ENCODE assay signal across 8 mouse cellular contexts in genomic region chr16:84834745-84835440, GRCm38 (mm10). TPM values are rescaled to one million over a fixed set of nuclear protein-coding genes. Genes with fewer than 3 reads are reported as not detected.
DNase-seq lines count a peak whose midpoint lies in the region; ATAC-seq and TF ChIP-seq lines count a peak whose summit lies in the region.

Gabpa (plus strand) TSS chr16:84834925.

- H3K27ac ChIP-seq in forebrain, embryonic 10.5 days = peak within 1 kb of the TSS; percentile 99
- peak within 1 kb of the TSS; percentile 99 for H3K27ac ChIP-seq in heart, embryonic 15.5 days
- H3K27ac ChIP-seq in liver, embryonic 14.5 days = peak within 1 kb of the TSS; percentile 90
- H3K27ac ChIP-seq in neural tube, embryonic 11.5 days (ENCODE audit: low read depth, low read length) = peak within 1 kb of the TSS; percentile 86
- peak within 1 kb of the TSS; percentile 100 for H3K27ac ChIP-seq in stomach, postnatal 0 days (replicated peaks)

- ATAC-seq in heart, embryonic 15.5 days (replicated peaks; ENCODE audit: insufficient number of reproducible peaks, insufficient read depth, low FRiP score, low read depth) = peak; percentile 93
- ATAC-seq in liver, embryonic 14.5 days (ENCODE audit: insufficient read depth) = peak; percentile 91
- ATAC-seq in neural tube, embryonic 11.5 days (ENCODE audit: insufficient read depth, low FRiP score, low TSS enrichment) = peak; percentile 97
- ATAC-seq in stomach, postnatal 0 days (ENCODE audit: low FRiP score, low TSS enrichment) = peak; percentile 99

- no peaks in the 10 kb centered on the region for H3K9me3 ChIP-seq in forebrain, embryonic 10.5 days
- no peaks in the 10 kb centered on the region for H3K9me3 ChIP-seq in heart, embryonic 15.5 days (replicated peaks)
- H3K9me3 ChIP-seq in liver, embryonic 14.5 days (ENCODE audit: control insufficient read depth, low read length) = no peaks in the 10 kb centered on the region
- H3K9me3 ChIP-seq in neural tube, embryonic 11.5 days (ENCODE audit: control insufficient read depth, low read length) = no peaks in the 10 kb centered on the region
- no peaks in the 10 kb centered on the region for H3K9me3 ChIP-seq in stomach, postnatal 0 days (ENCODE audit: control insufficient read depth, low read length)

- peak; percentile 86 to 91 for DNase-seq in CD8-positive naive resting alpha-beta T cell, adult 2 months (ENCODE audit: low read depth in 2 of 2, low spot score in 2 of 2)
- DNase-seq in c-Kit-positive CD71-negative TER-119-negative erythroid progenitor cells, embryonic 14.5 days (ENCODE audit: low read depth) = peak; percentile 89
- peak; percentile 91 for DNase-seq in forebrain, embryonic 10.5 days (ENCODE audit: extremely low spot score, low spot score)
- peak; percentile 93 to 98 for DNase-seq in kidney, postnatal 25 days
- DNase-seq in liver, embryonic 14.5 days (ENCODE audit: low read depth in 3 of 3, low spot score in 3 of 3) = peak; percentile 92 to 93 (median 92)
- peak; percentile 94 for DNase-seq in neural tube, embryonic 11.5 days (ENCODE audit: low spot score)
- peak; percentile 95 for DNase-seq in stomach, postnatal 0 days (ENCODE audit: low spot score)

- no peak for TF ChIP-seq EP300 in liver, embryonic 14.5 days (IDR thresholded peaks at IDR 0.05; ENCODE audit: low read depth)
- no peak for TF ChIP-seq EP300 in stomach, postnatal 0 days (optimal IDR thresholded peaks at IDR 0.05)

- no peak for TF ChIP-seq CTCF in liver, embryonic 14.5 days (IDR thresholded peaks at IDR 0.05; ENCODE audit: low read depth)
- peak; percentile 3; the same call in 1 of the 2 replicates for TF ChIP-seq CTCF in stomach, postnatal 0 days (IDR thresholded peaks at IDR 0.05; ENCODE audit: low read depth)

- H3K27me3 ChIP-seq in forebrain, embryonic 10.5 days (ENCODE audit: poor library complexity, severe bottlenecking) = no peaks in the 10 kb centered on the region
- no peaks in the 10 kb centered on the region for H3K27me3 ChIP-seq in heart, embryonic 15.5 days
- no peaks in the 10 kb centered on the region for H3K27me3 ChIP-seq in liver, embryonic 14.5 days (ENCODE audit: control insufficient read depth, insufficient read depth, low read length)
- H3K27me3 ChIP-seq in neural tube, embryonic 11.5 days (ENCODE audit: control insufficient read depth, insufficient read depth, low read length) = no peaks in the 10 kb centered on the region
- no peaks in the 10 kb centered on the region for H3K27me3 ChIP-seq in stomach, postnatal 0 days (ENCODE audit: control insufficient read depth, insufficient read depth, low read length)

- H3K4me3 ChIP-seq in forebrain, embryonic 10.5 days = peak within 1 kb of the TSS; percentile 91
- peak within 1 kb of the TSS; percentile 99 for H3K4me3 ChIP-seq in heart, embryonic 15.5 days
- peak within 1 kb of the TSS; percentile 77 to 99 for H3K4me3 ChIP-seq in liver, embryonic 14.5 days (ENCODE audit: insufficient read depth in 1 of 2, low read depth in 2 of 2, low read length in 2 of 2)
- peak within 1 kb of the TSS; percentile 74 for H3K4me3 ChIP-seq in neural tube, embryonic 11.5 days (ENCODE audit: low read depth, low read length)
- H3K4me3 ChIP-seq in stomach, postnatal 0 days (ENCODE audit: low read depth, low read length) = peak within 1 kb of the TSS; percentile 88

- H3K36me3 ChIP-seq in forebrain, embryonic 10.5 days (replicated peaks) = peaks cover 46% of the 10 kb centered on the region
- H3K36me3 ChIP-seq in heart, embryonic 15.5 days = peaks cover 28% of the 10 kb centered on the region
- H3K36me3 ChIP-seq in liver, embryonic 14.5 days (replicated peaks; ENCODE audit: control insufficient read depth, insufficient read depth, low read depth) = peaks cover 9% of the 10 kb centered on the region
- H3K36me3 ChIP-seq in neural tube, embryonic 11.5 days (ENCODE audit: control insufficient read depth, insufficient read depth, low read length) = peaks cover 2% of the 10 kb centered on the region; the same call in 1 of the 2 replicates
- peaks cover 5% of the 10 kb centered on the region for H3K36me3 ChIP-seq in stomach, postnatal 0 days (ENCODE audit: control insufficient read depth, insufficient read depth, low read length)

- peak within 1 kb of the TSS; percentile 76 for H3K4me2 ChIP-seq in heart, embryonic 15.5 days
- peak within 1 kb of the TSS; percentile 71 for H3K4me2 ChIP-seq in liver, embryonic 14.5 days (ENCODE audit: low read depth)
- peak within 1 kb of the TSS; percentile 82 for H3K4me2 ChIP-seq in neural tube, embryonic 11.5 days (ENCODE audit: low read depth)
- H3K4me2 ChIP-seq in stomach, postnatal 0 days (replicated peaks; ENCODE audit: low read depth) = peak within 1 kb of the TSS; percentile 84

- peak within 1 kb of the TSS; percentile 99 for H3K9ac ChIP-seq in heart, embryonic 15.5 days
- H3K9ac ChIP-seq in liver, embryonic 14.5 days (replicated peaks) = peak within 1 kb of the TSS; percentile 96
- peak within 1 kb of the TSS; percentile 88 for H3K9ac ChIP-seq in neural tube, embryonic 11.5 days (ENCODE audit: low read length)
- H3K9ac ChIP-seq in stomach, postnatal 0 days (ENCODE audit: low read length) = peak within 1 kb of the TSS; percentile 100

- H3K4me1 ChIP-seq in forebrain, embryonic 10.5 days = peaks cover 29% of the 10 kb centered on the region
- H3K4me1 ChIP-seq in heart, embryonic 15.5 days (replicated peaks) = peaks cover 33% of the 10 kb centered on the region
- peaks cover 0 to 12% of the 10 kb centered on the region in 2 experiments; a peak in 3 of 4 replicates for H3K4me1 ChIP-seq in liver, embryonic 14.5 days (replicated peaks; ENCODE audit: control insufficient read depth in 2 of 2, insufficient read depth in 2 of 2, low read length in 1 of 2)
- H3K4me1 ChIP-seq in neural tube, embryonic 11.5 days (ENCODE audit: control insufficient read depth, insufficient read depth, low read length) = peaks cover 3% of the 10 kb centered on the region
- no peaks in the 10 kb centered on the region for H3K4me1 ChIP-seq in stomach, postnatal 0 days (replicated peaks; ENCODE audit: control insufficient read depth, insufficient read depth)

- under 1% methylated on average over 51 of the region's 52 CpGs for WGBS in forebrain, embryonic 10.5 days
- WGBS in heart, embryonic 15.5 days = under 1% methylated on average over 52 of the region's 52 CpGs
- under 1% methylated on average over 52 of the region's 52 CpGs for WGBS in liver, embryonic 14.5 days (ENCODE audit: insufficient replicate concordance)
- under 1% methylated on average over 52 of the region's 52 CpGs for WGBS in neural tube, embryonic 11.5 days
- under 1% methylated on average over 52 of the region's 52 CpGs for WGBS in stomach, postnatal 0 days

RNA-seq across cellular contexts. Expression of gene Gabpa, which starts in this region (rescaled TPM):
- 39.2 and 42.7 TPM in 2 replicates for polyA plus RNA-seq in forebrain, embryonic 10.5 days (2016; fragmentation: Nextera tagmentation; extraction: Ambion mirVana)
- polyA plus RNA-seq in heart, embryonic 15.5 days (2015; fragmentation: Nextera tagmentation; extraction: Ambion mirVana) = 31.0 and 31.4 TPM in 2 replicates
- polyA plus RNA-seq in liver, embryonic 14.5 days (2012; rRNA removed) = 7.1 and 11.2 TPM in 2 replicates
- 15.5 and 18.2 TPM in 2 replicates for polyA plus RNA-seq in liver, embryonic 14.5 days (2014; fragmentation: Nextera tagmentation; extraction: Ambion mirVana)
- polyA plus RNA-seq in neural tube, embryonic 11.5 days (2014; fragmentation: Nextera tagmentation; extraction: Ambion mirVana) = 40.8 and 43.1 TPM in 2 replicates
- polyA plus RNA-seq in stomach, postnatal 0 days (2015; fragmentation: Nextera tagmentation; extraction: Ambion mirVana) = 10.8 and 11.1 TPM in 2 replicates

Comparison
In these comparisons a context has a peak if more than half of its experiments do, and no peak if none do; other contexts are left out.
1. Peak in every context shown above with its lines: DNase-seq, ATAC-seq, H3K4me3 ChIP-seq and H3K27ac ChIP-seq.